Mouse (Mus musculus) hindbrain, postnatal 0 days (tissue): ENCODE measurements around the gene Tnfrsf8. TPM values are rescaled to one million over a fixed set of nuclear protein-coding genes. Genes with fewer than 3 reads are reported as not detected.
A peak's percentile ranks its signal among the peaks of the same experiment; 100 is the strongest.
"Not testable (repeated sequence)": the region's sequence is repeated elsewhere in the genome, so short reads cannot be mapped to it uniquely, and the experiment has no call there.

Experiments
- ATAC-seq: fragments of 200-750 bp; cut with Nextera tagmentation; 2 replicates; pipeline ENCODE4 v1.8.0; 2017; ENCODE audit warnings: mild to moderate bottlenecking, moderate TSS enrichment, moderate library complexity
- DNase-seq: peaks from one replicate; pipeline ENCODE4 v3.0.0-alpha.2; 2015; ENCODE audit warnings: low spot score
- H3K27ac ChIP-seq: fragments of 300-500 bp; sonication (generic); 2 replicates; pipeline ENCODE4 v1.5.1; 2014; ENCODE audit warnings: mild to moderate bottlenecking
- H3K27me3 ChIP-seq: fragments of 300-500 bp; sonication (generic); 2 replicates; pipeline ENCODE4 v1.6.1; 2014; ENCODE audit warnings: low read length, mixed read lengths; ENCODE audit not compliant: insufficient read depth
- H3K36me3 ChIP-seq: fragments of 300-500 bp; sonication (generic); 2 replicates; pipeline ENCODE4 v1.6.1; 2014; ENCODE audit warnings: low read length, mixed read lengths; ENCODE audit not compliant: insufficient read depth
- H3K4me1 ChIP-seq: fragments of 300-500 bp; sonication (generic); 2 replicates; pipeline ENCODE4 v1.6.1; 2014; ENCODE audit warnings: antibody characterized with exemption, low read length, mixed read lengths; ENCODE audit not compliant: insufficient read depth
- H3K4me2 ChIP-seq: fragments of 300-500 bp; sonication (generic); 2 replicates; pipeline ENCODE4 v1.6.1; 2014; ENCODE audit warnings: low read depth, mild to moderate bottlenecking, low read length, moderate library complexity, mixed read lengths
- H3K4me3 ChIP-seq: fragments of 300-500 bp; sonication (generic); 2 replicates; pipeline ENCODE4 v1.5.1; 2014; ENCODE audit warnings: low read length
- H3K9ac ChIP-seq: fragments of 300-500 bp; sonication (generic); replicated peaks from 2 replicates; pipeline ENCODE4 v1.6.1; 2014; ENCODE audit warnings: mild to moderate bottlenecking, low read length, moderate library complexity, mixed read lengths
- H3K9me3 ChIP-seq: fragments of 300-500 bp; sonication (generic); 2 replicates; pipeline ENCODE4 v1.6.1; 2016; ENCODE audit warnings: low read length, mixed read lengths
- CTCF ChIP-seq: IDR thresholded peaks from 2 replicates; pipeline ENCODE4 v1.5.1; 2016; ENCODE audit warnings: antibody characterized with exemption, control low read depth, low read depth
- WGBS: fragments of 180-500 bp; shearing (Covaris S2); extraction: QIAGEN DNeasy Blood & Tissue Kit; methylation state at CpG from one replicate; pipeline ENCODE4 v1.1.7; 2014; 5-methylcytosine and 5-hydroxymethylcytosine counted together
- polyA plus RNA-seq: library from polyadenylated mRNA; unstranded; fragments of >200 nt; fragmentation: Nextera tagmentation; extraction: Ambion mirVana; gene quantifications from 2 replicates; pipeline ENCODE4 v1.2.1, GENCODE M21; 2015
- total RNA-seq: library from RNA; depleted of rRNA; stranded (reverse); fragments of >200 nt; gene quantifications from 2 replicates; pipeline ENCODE4 v1.2.3, GENCODE M21; 2014

Gene Tnfrsf8
- total and polyA plus RNA-seq, 2 experiments from 2014 or later: 1.0 to 1.8 TPM

- ATAC-seq (no peak), DNase-seq (no peak)
- Histone ChIP-seq H3K9ac (no peak overlapping the region), H3K4me1 (no peaks in the 10 kb centered on the region), H3K4me2 (no peak overlapping the region), H3K36me3 (no peaks in the 10 kb centered on the region), H3K27me3 (no peaks in the 10 kb centered on the region; the same call in 1 of the 2 replicates), H3K27ac (no peak overlapping the region), H3K9me3 (no peaks in the 10 kb centered on the region), H3K4me3 (no peak overlapping the region)
- TF ChIP-seq CTCF: no peak
- WGBS: 71% methylated on average over 2 of the region's 2 CpGs
These were observed 4.1 kb downstream of the Tnfrsf8 start for GRCm38 (mm10) chr4:145310859-145311258.

GRCm38 (mm10) chr4:145306422-145306821 lies 8.5 kb downstream of the Tnfrsf8 start:
- no peaks in the 10 kb centered on the region for H3K4me1 ChIP-seq
- no peak for TF ChIP-seq CTCF
- H3K4me2 ChIP-seq: no peak overlapping the region
- no peak overlapping the region for H3K4me3 ChIP-seq
- no peak overlapping the region for H3K27ac ChIP-seq
- DNase-seq (no peak), ATAC-seq (no peak)
- H3K36me3 ChIP-seq: no peaks in the 10 kb centered on the region
- no peak overlapping the region for H3K9ac ChIP-seq
- WGBS: 45% methylated on average over 4 of the region's 4 CpGs
- H3K9me3 ChIP-seq: no peaks in the 10 kb centered on the region
- H3K27me3 ChIP-seq: no peaks in the 10 kb centered on the region

GRCm38 (mm10) chr4:145305661-145306362 lies 9.2 kb downstream of the Tnfrsf8 start:
- not testable (repeated sequence) for H3K4me2 ChIP-seq, H3K4me1 ChIP-seq, H3K27me3 ChIP-seq, DNase-seq, H3K27ac ChIP-seq, H3K36me3 ChIP-seq, H3K9me3 ChIP-seq, H3K9ac ChIP-seq, H3K4me3 ChIP-seq, ATAC-seq
- WGBS: 38% methylated on average over 2 of the region's 2 CpGs

- Histone ChIP-seq H3K4me1 (no peaks in the 10 kb centered on the region), H3K4me3 (no peak overlapping the region), H3K9ac (no peak overlapping the region), H3K9me3 (no peaks in the 10 kb centered on the region), H3K27me3 (no peaks in the 10 kb centered on the region), H3K4me2 (no peak overlapping the region), H3K27ac (no peak overlapping the region), H3K36me3 (no peaks in the 10 kb centered on the region)
- ATAC-seq (peak; percentile 61; the same call in 1 of the 2 replicates), DNase-seq (peak; percentile 26)
- no peak for TF ChIP-seq CTCF
- WGBS: 43% methylated on average over 4 of the region's 4 CpGs
These were observed 10.9 kb downstream of the Tnfrsf8 start for GRCm38 (mm10) chr4:145304109-145304508.

DNA sequence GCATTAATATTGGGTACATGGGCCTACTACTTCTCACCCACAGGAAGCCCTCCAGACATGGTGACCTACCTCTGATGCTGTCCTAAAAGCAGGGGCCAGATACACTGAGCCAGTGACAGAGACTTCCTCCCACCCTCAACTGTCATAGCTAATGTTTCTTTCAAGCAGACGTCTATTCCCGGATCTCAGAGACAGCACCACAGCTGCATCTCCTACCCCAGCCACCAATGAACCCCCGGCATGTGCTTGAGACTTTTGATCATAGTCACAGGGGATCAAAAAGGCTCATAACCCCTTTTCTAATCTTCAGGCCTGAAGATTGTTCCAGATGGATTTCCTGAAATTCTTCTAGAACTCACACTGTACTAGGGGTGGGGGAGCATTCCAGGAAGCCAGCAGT lies 12.9 kb downstream of the Tnfrsf8 start:
- no peak overlapping the region for H3K9ac ChIP-seq
- DNase-seq: no peak
- no peaks in the 10 kb centered on the region for H3K9me3 ChIP-seq
- H3K36me3 ChIP-seq: no peaks in the 10 kb centered on the region
- no peaks in the 10 kb centered on the region for H3K4me1 ChIP-seq
- H3K4me2 ChIP-seq: no peak overlapping the region
- H3K4me3 ChIP-seq: no peak overlapping the region
- H3K27me3 ChIP-seq: no peaks in the 10 kb centered on the region
- no peak for ATAC-seq
- no peak for TF ChIP-seq CTCF
- WGBS: 82% methylated on average over 3 of the region's 3 CpGs
- H3K27ac ChIP-seq: no peak overlapping the region

DNA sequence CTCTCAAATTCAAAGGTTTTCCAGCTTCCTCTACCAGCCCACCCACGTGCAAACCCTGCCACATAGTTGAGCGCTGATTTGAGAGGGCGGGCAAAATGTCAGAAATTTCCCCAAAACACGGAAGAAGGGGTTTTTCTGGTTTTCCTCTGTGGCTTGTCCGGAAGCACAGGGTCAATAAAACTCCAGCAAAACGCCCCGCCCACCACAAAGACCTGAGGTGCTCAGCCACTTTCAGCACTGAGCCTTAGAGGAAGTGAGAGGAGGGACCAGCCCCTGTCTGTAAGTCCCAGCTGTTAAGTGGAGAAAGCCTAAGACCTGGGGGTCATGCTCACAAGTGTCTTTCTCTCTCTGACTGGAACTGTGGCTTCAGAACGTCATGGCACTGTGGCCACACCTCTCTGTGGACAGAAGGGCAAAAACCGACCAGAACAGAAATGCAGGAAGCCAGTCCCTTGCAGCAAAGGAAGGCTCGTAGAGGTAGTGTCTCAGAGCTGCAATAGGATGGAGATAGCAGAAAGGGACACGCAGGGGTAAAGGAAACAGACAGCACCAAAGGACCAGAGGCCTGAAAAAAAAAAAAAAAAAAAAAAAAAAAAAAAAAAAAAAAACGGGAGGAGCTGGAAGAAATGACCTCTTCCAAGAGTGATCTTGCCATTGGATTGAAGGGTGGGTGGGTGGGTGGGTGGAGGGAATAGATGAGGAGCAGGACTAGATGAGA lies 14.6 kb downstream of the Tnfrsf8 start:
- H3K9ac ChIP-seq: no peak overlapping the region
- no peaks in the 10 kb centered on the region for H3K9me3 ChIP-seq
- H3K36me3 ChIP-seq: no peaks in the 10 kb centered on the region
- H3K4me2 ChIP-seq: no peak overlapping the region
- H3K27ac ChIP-seq: no peak overlapping the region
- DNase-seq: no peak
- ATAC-seq: no peak
- no peaks in the 10 kb centered on the region for H3K27me3 ChIP-seq
- no peaks in the 10 kb centered on the region for H3K4me1 ChIP-seq
- WGBS: 70% methylated on average over 12 of the region's 12 CpGs
- H3K4me3 ChIP-seq: no peak overlapping the region
- TF ChIP-seq CTCF: no peak

GRCm38 (mm10) chr4:145299355-145299754 lies 15.6 kb downstream of the Tnfrsf8 start:
- no peaks in the 10 kb centered on the region for H3K4me1 ChIP-seq
- no peak for TF ChIP-seq CTCF
- no peak overlapping the region for H3K4me2 ChIP-seq
- H3K36me3 ChIP-seq: no peaks in the 10 kb centered on the region
- H3K4me3 ChIP-seq: no peak overlapping the region
- no peak overlapping the region for H3K9ac ChIP-seq
- WGBS: 90% methylated on average over 8 of the region's 8 CpGs
- no peak for DNase-seq
- ATAC-seq: no peak
- H3K27ac ChIP-seq: no peak overlapping the region
- no peaks in the 10 kb centered on the region for H3K27me3 ChIP-seq
- H3K9me3 ChIP-seq: no peaks in the 10 kb centered on the region
